17 mouse cellular contexts compared by ENCODE assay signal in genomic region chr4:59714926-59715325, GRCm38 (mm10).
"Had no signal": no experiment of that assay in that cellular context is flagged by ENCODE, and none has a peak within 500 bp of the region (broad histone marks: within the 10 kb centered on the region; RNA-seq: fewer than 3 reads in every experiment).

No protein-coding gene starts in this region.

- H3K4me2 ChIP-seq: limb, embryonic 13.5 days; midbrain, embryonic 11.5 days had no signal

- H3K4me3 ChIP-seq: left cerebral cortex, adult 2 months; limb, embryonic 13.5 days had no signal

- H3K9me3 ChIP-seq: limb, embryonic 13.5 days had no signal

- H3K9ac ChIP-seq: limb, embryonic 13.5 days; liver, embryonic 14.5 days had no signal

- ATAC-seq: intestine, embryonic 16.5 days had no signal

- DNase-seq: layer of hippocampus, postnatal 36 days; lung, adult 2 months; lung, postnatal 14 days; lung, postnatal 4 days; midbrain, embryonic 14.5 days; right cerebral cortex, adult 18-20 months; right cerebral cortex, postnatal 14 days; right cerebral cortex, postnatal 4 days; thymus, adult 2 months; thymus, postnatal 14 days; thymus, postnatal 4 days had no signal

- H3K27ac ChIP-seq: left cerebral cortex, adult 2 months; limb, embryonic 13.5 days; liver, embryonic 14.5 days; stomach, postnatal 0 days had no signal
